Mouse (Mus musculus) left cerebral cortex, postnatal 14 days (tissue): ENCODE measurements around the gene Zbtb7a. TPM values are rescaled to one million over a fixed set of nuclear protein-coding genes. Genes with fewer than 3 reads are reported as not detected.
"Not testable (repeated sequence)": the region's sequence is repeated elsewhere in the genome, so short reads cannot be mapped to it uniquely, and the experiment has no call there.

Experiments used
- DNase-seq, 2 experiments: peaks; one replicate each; pipeline ENCODE4 v3.0.0; 2021 to 2022; ENCODE audit warnings: low spot score in 2 of 2, mixed read lengths in 1 of 2
- intact Hi-C: fragments of 180-260 bp; cut with DNase I; formaldehyde crosslinking; loops from one replicate; pipeline ENCODE4 v1.15.1; 2025
- total RNA-seq, 2 experiments: library from RNA; stranded (reverse); gene quantifications; 2 replicates each; pipeline ENCODE4 v1.2.3; 2021

Gene Zbtb7a
- total RNA-seq, 2 experiments from 2014 or later: 74.8 to 76.0 TPM

GRCm38 (mm10) chr10:81165118-81165517 lies 30.1 kb downstream of the Zbtb7a start:
- DNase-seq: no peak
- intact Hi-C loops: no loop called here

GRCm38 (mm10) chr10:81167200-81168086 lies 32.4 kb downstream of the Zbtb7a start, which contains the start of gene Pias4:
Gene Pias4, minus strand, starts transcription at chr10:81167923.
- intact Hi-C loops: no loop called here
- DNase-seq: peak; percentile 100

- intact Hi-C loops: no loop called here
- DNase-seq: no peak
Observed at GRCm38 (mm10) chr10:81168087-81168431, 33.0 kb downstream of the Zbtb7a start.

DNA sequence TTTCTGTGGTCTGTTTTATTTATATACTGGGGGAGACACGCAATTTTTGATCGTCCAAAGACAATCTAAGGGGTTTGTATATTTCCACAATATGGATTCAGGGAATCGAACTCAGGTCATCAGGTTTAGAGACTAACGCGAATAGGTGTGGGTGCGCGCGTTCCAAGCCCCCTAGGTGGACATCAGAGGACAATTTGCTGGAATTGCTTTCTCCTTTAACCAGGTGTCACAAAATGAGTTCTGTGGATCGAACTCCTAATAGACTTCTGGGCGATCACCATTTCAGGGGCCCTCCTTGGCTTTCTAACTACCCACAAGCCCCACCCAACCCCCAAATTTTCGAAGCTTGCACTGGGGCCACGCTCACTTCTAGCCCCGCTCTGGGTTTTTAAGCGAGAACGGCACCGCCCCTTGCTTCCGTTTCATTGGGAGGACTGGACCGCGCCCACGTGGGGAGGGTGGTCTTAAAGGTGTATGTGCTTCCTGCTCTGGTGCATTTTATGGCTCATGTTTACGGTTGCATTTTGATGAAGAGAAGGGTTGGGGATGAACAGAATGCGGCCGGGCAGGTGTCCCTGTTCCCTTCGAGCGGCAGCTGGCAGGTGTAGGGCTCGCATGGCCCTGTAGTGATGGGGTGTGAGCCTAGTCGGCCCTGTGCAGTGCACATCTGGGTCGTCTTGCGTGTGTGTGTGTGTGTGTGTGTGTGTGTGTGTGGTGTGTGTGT lies 33.7 kb downstream of the Zbtb7a start:
- peak; percentile 79 to 87 for DNase-seq
- intact Hi-C loops: no loop called here

- intact Hi-C loops: not testable (repeated sequence)
- DNase-seq: peak in 1 of 2 experiments; percentile 67
Observed at GRCm38 (mm10) chr10:81169411-81169900, 34.4 kb downstream of the Zbtb7a start.

DNA sequence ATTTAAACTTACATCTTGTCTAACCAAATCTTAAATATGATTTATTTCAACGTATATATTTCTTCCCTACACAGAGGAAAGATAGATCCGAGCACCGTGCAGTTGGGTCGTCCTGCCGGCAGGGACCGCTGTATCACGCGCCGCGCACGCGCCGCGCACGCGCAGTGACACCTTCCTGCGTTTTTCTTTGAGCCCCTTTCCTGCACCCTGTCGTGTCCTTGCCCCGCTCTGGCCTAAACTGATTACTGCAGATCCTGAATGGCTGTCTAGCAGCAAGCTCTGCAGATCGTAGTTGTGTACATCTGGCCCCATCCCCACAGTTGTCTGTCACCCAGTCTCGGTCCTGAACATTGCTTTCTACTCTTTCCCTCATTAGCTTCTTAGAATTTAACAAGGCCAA lies 38.1 kb downstream of the Zbtb7a start:
- intact Hi-C loops: no loop called here
- peak; percentile 82 to 89 for DNase-seq

GRCm38 (mm10) chr10:81174617-81175344 lies 39.8 kb downstream of the Zbtb7a start:
- intact Hi-C loops: no loop called here
- peak; percentile 90 to 94 for DNase-seq

DNA sequence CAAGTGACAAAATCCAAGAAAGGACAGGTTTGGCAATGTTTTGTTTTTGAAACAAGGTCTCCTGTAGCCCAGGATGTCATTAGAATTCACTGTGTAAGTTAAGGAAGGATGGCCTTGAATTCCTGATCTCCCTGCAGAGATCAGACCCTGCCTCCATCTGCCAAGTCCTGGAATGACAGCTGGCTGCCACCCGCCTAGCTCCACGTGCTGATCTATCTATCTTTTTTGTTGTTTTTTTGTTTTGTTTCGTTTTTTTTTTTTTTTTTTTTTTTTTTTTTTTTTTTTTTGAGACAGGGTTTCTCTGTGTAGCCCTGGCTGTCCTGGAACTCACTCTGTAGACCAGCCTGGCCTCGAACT lies 40.3 kb downstream of the Zbtb7a start:
- intact Hi-C loops, DNase-seq: not testable (repeated sequence)

- intact Hi-C loops: no loop called here
Observed at GRCm38 (mm10) chr10:81175936-81176465, 41.0 kb downstream of the Zbtb7a start.

DNA sequence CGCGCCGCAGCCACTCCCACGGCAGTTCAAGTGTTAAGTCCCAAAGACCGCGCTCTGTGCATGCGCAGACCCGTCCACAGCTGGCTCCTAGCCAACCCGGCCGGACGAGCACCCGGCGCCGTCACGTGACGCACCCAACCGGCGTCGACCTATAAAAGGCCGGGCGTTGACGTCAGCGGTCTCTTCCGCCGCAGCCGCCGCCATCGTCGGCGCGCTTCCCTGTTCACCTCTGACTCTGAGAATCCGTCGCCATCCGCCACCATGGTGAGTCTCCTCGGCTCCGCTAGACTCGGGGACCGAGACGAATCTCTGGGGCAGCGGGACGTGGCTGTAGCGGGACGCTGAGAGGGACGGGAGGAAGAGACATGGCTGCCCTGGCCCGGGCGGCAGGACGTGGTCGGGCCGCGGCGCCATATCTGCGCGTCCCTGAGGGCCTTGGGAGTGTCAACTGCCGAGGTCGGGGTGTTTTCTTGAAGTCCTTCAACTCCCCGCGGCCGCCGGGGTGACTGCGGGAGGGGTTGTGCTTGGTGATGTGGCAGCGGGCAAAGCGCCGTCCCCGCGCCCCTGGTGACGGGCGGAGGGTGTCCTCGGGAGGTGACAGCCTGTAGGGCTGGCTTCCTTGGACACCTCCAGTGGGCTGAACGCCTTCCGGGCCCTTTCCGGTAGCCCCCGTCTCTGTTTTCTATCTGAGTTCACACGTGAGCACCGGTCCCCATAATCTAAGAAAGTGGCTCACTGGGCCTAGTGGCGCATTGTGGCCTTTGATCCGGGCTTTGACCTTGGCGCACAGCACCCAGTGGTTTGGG lies 41.6 kb downstream of the Zbtb7a start, which contains the start of gene Eef2:
Eef2 (plus strand) TSS at position 166 of the 806 bp plus-strand sequence.
- DNase-seq: peak; percentile 99 to 100
- intact Hi-C loops: no loop called here

More at GRCm38 (mm10) chr10:81175936-81176465, 41.0 kb downstream of the Zbtb7a start:
- DNase-seq: no peak

- intact Hi-C loops: no loop called here
Observed at GRCm38 (mm10) chr10:81177491-81177925, 42.5 kb downstream of the Zbtb7a start.

GRCm38 (mm10) chr10:81177958-81178712 lies 43.1 kb downstream of the Zbtb7a start:
- intact Hi-C loops: no loop called here

More at GRCm38 (mm10) chr10:81177491-81177925, 42.5 kb downstream of the Zbtb7a start:
- peak in 1 of 2 experiments; percentile 45 for DNase-seq

GRCm38 (mm10) chr10:81178927-81179326 lies 43.9 kb downstream of the Zbtb7a start:
- intact Hi-C loops: no loop called here
- DNase-seq: no peak

More at GRCm38 (mm10) chr10:81177958-81178712, 43.1 kb downstream of the Zbtb7a start:
- no peak for DNase-seq

DNA sequence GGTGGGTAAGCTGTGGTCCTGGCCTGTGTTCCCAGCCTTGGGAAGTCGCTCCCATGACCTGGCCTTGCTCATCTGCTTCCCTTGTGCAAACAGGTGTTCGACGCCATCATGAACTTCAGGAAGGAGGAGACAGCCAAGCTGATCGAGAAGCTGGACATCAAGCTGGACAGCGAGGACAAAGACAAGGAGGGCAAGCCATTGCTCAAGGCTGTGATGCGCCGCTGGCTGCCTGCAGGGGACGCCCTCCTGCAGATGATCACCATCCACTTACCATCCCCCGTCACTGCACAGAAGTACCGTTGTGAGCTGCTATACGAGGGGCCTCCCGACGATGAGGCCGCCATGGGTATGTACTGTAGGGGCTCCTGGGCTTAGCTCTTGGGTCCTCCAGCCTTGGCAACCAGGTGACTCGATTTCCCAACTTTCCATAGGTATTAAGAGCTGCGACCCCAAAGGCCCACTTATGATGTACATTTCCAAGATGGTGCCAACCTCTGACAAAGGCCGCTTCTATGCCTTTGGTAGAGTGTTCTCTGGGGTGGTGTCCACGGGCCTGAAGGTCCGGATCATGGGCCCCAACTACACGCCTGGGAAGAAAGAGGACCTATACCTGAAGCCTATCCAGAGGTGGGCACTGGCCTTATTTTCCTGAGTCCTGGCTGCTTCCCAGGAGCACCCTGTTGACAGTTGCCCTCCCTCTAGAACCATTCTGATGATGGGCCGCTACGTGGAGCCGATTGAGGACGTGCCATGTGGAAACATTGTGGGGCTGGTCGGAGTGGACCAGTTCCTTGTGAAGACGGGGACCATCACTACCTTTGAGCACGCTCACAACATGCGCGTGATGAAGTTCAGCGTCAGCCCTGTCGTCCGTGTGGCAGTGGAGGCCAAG lies 44.7 kb downstream of the Zbtb7a start:
- intact Hi-C loops: no loop called here
- DNase-seq: no peak

GRCm38 (mm10) chr10:81180946-81181345 lies 45.9 kb downstream of the Zbtb7a start:
- intact Hi-C loops: no loop called here
- DNase-seq: no peak

DNA sequence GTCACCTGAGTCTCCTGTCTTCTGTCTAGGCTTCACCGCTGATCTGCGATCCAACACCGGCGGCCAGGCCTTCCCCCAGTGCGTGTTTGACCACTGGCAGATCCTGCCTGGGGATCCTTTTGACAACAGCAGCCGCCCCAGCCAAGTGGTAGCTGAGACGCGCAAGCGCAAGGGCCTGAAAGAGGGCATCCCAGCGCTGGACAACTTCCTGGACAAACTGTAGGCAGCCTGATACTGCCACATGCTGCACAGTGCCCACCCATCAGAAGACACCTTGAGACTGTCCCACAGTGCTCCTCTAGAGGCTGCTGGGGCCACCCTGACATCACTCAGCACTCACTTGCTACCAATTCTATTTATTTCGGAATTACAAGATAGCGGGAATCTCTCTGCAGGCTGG lies 46.8 kb downstream of the Zbtb7a start:
- DNase-seq, intact Hi-C loops: not testable (repeated sequence)
